Mouse (Mus musculus) skeletal muscle tissue, postnatal 0 days (tissue): ENCODE measurements around the gene Hand1. TPM values are rescaled to one million over a fixed set of nuclear protein-coding genes. Genes with fewer than 3 reads are reported as not detected.

Experiments used
- polyA plus RNA-seq: library from polyadenylated mRNA; unstranded; fragments of >200 nt; fragmentation: Nextera tagmentation; extraction: Ambion mirVana; gene quantifications from 2 replicates; pipeline ENCODE4 v1.2.1, GENCODE M21; 2015

Gene Hand1
- polyA plus RNA-seq, result not detected in 2 replicates

GRCm38 (mm10) chr11:57832552-57833201, at the start of gene Hand1:
Gene Hand1 (minus strand): TSS chr11:57832818.

GRCm38 (mm10) chr11:57800971-57801765, 31.4 kb downstream of the Hand1 start, which contains the start of gene Sap30l:
Gene Sap30l (plus strand): TSS chr11:57801637.

Other genes starting within 250 kb of the Hand1 start
- gene Galnt10, start 187.4 kb downstream of the Hand1 start, polyA plus RNA-seq, result 5.5 and 7.9 TPM in 2 replicates
- gene Sap30l, start 31.2 kb downstream of the Hand1 start, polyA plus RNA-seq, result 9.1 and 10.4 TPM in 2 replicates
- gene Larp1, start 176.2 kb upstream of the Hand1 start, polyA plus RNA-seq, result 10.5 TPM in 2 replicates